Mouse (Mus musculus) thymus, adult 2 months (tissue): Measurements from ENCODE around the gene Prkcz.

Experiments used
- CTCF ChIP-seq: fragments of 200-500 bp; IDR thresholded peaks from 2 replicates; pipeline ENCODE4 v1.5.1; 2012; ENCODE audit warnings: mild to moderate bottlenecking, control low read depth, low read length, moderate library complexity, borderline replicate concordance; ENCODE audit not compliant: control insufficient read depth, poor library complexity, insufficient read depth; ENCODE audit errors: extremely low read depth
- POLR2A ChIP-seq: fragments of 200-500 bp; IDR thresholded peaks from 2 replicates; pipeline ENCODE4 v1.6.1; 2012; ENCODE audit warnings: mild to moderate bottlenecking, low read length, control low read depth, moderate library complexity; ENCODE audit not compliant: control insufficient read depth, poor library complexity, insufficient read depth; ENCODE audit errors: extremely low read depth

DNA sequence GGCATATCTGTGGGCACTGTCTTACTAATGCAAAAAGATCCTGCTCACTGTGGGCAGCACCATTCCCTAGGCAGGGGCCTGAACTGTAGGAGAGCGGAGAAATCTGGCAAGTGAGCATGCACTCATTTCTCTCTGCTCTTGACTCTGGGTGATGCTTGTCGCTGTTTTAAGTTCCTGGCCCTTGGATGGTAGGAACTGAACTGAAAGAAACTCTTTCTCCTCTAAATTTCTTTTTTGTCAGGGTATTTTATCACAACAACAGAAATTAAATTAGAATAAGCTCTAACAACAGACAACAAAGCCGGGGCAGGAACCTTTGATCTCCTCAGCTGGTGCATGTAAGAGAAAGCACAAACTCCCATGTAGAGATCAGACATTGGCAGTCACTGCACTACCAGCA, 46.1 kb downstream of the Prkcz start:
- TF ChIP-seq CTCF = no peak
- TF ChIP-seq POLR2A = no peak
